ENCODE assay signal across 17 mouse cellular contexts in genomic region chr14:33019606-33020005, GRCm38 (mm10). TPM values are rescaled to one million over a fixed set of nuclear protein-coding genes. Genes with fewer than 3 reads are reported as not detected.
DNase-seq lines count a peak whose midpoint lies in the region.
"Had no signal": no experiment of that assay in that cellular context is flagged by ENCODE, and none has a peak within 500 bp of the region (broad histone marks: within the 10 kb centered on the region; RNA-seq: fewer than 3 reads in every experiment).

No protein-coding gene starts in this region.

- peak; percentile 38 for DNase-seq in gastrocnemius, adult 18-20 months (ENCODE audit: low spot score)
- DNase-seq in gastrocnemius, postnatal 10 days, result no peak
- DNase-seq in lung, postnatal 10 days, result peak; percentile 24
- no peak for DNase-seq in lung, adult 18-20 months
- DNase-seq in NIH3T3 (ENCODE audit: low read depth), result peak; percentile 26
- peak; percentile 53 for DNase-seq in gastrocnemius, postnatal 25 days
- no peak for DNase-seq in left cerebral cortex, adult 8-10 months (ENCODE audit: low spot score in 2 of 2)
- no peak for DNase-seq in adrenal gland, postnatal 25 days
- DNase-seq: adrenal gland, adult 8-10 months; cerebellum, adult 2 months; cerebellum, postnatal 25 days; kidney, postnatal 36 days; layer of hippocampus, postnatal 36 days; thymus, postnatal 14 days had no signal

RNA-seq across cellular contexts. Expression of gene Lrrc18, which starts 28.4 kb away (rescaled TPM):
- not detected for total RNA-seq in gastrocnemius, adult 18-20 months (2021)
- total RNA-seq in gastrocnemius, postnatal 10 days (2021), result under 1 TPM; 0.26 to 0.34 TPM
- under 1 TPM; 0.13 to 0.21 TPM for total RNA-seq in gastrocnemius, postnatal 25 days (2021)
- 1 to 10 TPM in 1 of 4 experiments, under 1 TPM in 3; 0.57 to 1.2 (median 0.71) TPM for total RNA-seq in left cerebral cortex, adult 8-10 months (2022)
- 0.79 and 1.2 TPM in 2 replicates for total RNA-seq in adrenal gland, postnatal 25 days (2021)
- total RNA-seq: ES-E14; hematopoietic stem cell, adult 5-6 weeks; megakaryocyte, adult 5-6 weeks had no signal

Comparison
In these comparisons a context has a peak if more than half of its experiments do, and no peak if none do; other contexts are left out.
1. DNase-seq: peak in gastrocnemius, adult 18-20 months (single experiment), lung, postnatal 10 days (single experiment), NIH3T3 (single experiment) and gastrocnemius, postnatal 25 days (single experiment); none in gastrocnemius, postnatal 10 days (single experiment), lung, adult 18-20 months (0 of 2), left cerebral cortex, adult 8-10 months (0 of 2) and adrenal gland, postnatal 25 days (single experiment).